Mouse (Mus musculus): ENCODE results near the gene Copg2. TPM values are rescaled to one million over a fixed set of nuclear protein-coding genes. Genes with fewer than 3 reads are reported as not detected.

The Copg2 gene
- polyA plus RNA-seq, 1 experiment from 2014 or later, result 26.8 TPM

- H3K27ac ChIP-seq (ENCODE audit: low read length), result peak overlapping the region; percentile 76
- H3K4me1 ChIP-seq (replicated peaks; ENCODE audit: control insufficient read depth, insufficient read depth, low read length), result no peaks in the 10 kb centered on the region; the same call in none of the 2 replicates
- peaks cover 45% of the 10 kb centered on the region for H3K9me3 ChIP-seq (ENCODE audit: control insufficient read depth, low read length)
- H3K4me2 ChIP-seq (ENCODE audit: low read depth, low read length), result peak overlapping the region; percentile 58
- H3K36me3 ChIP-seq (ENCODE audit: control insufficient read depth, insufficient read depth, low read length), result peaks cover 13% of the 10 kb centered on the region
- no peak for ATAC-seq (ENCODE audit: low read depth)
- peak overlapping the region; percentile 72 for H3K9ac ChIP-seq (ENCODE audit: low read length)
- peak overlapping the region; percentile 57 for H3K4me3 ChIP-seq (ENCODE audit: low read length)
- no peaks in the 10 kb centered on the region for H3K27me3 ChIP-seq (ENCODE audit: control insufficient read depth, insufficient read depth, low read depth, low read length)
- 52% methylated on average over 20 of the region's 20 CpGs for whole genome bisulfite sequencing
Measured at GRCm38 (mm10) chr6:30738464-30739006, 158.1 kb downstream of the Copg2 start.

- peak overlapping the region; percentile 58 for H3K4me2 ChIP-seq (ENCODE audit: low read depth, low read length)
- peaks cover 3% of the 10 kb centered on the region for H3K4me1 ChIP-seq (replicated peaks; ENCODE audit: control insufficient read depth, insufficient read depth, low read length)
- H3K27ac ChIP-seq (ENCODE audit: low read length), result peak overlapping the region; percentile 76
- H3K27me3 ChIP-seq (ENCODE audit: control insufficient read depth, insufficient read depth, low read depth, low read length), result no peaks in the 10 kb centered on the region
- H3K4me3 ChIP-seq (ENCODE audit: low read length), result peak overlapping the region; percentile 57
- peak; percentile 73 for ATAC-seq (ENCODE audit: low read depth)
- peak overlapping the region; percentile 72 for H3K9ac ChIP-seq (ENCODE audit: low read length)
- H3K9me3 ChIP-seq (ENCODE audit: control insufficient read depth, low read length), result peaks cover 45% of the 10 kb centered on the region
- WGBS, result 56% methylated on average over 63 of the region's 66 CpGs
- peaks cover 9% of the 10 kb centered on the region for H3K36me3 ChIP-seq (ENCODE audit: control insufficient read depth, insufficient read depth, low read length)
Measured at GRCm38 (mm10) chr6:30737548-30738463, 158.8 kb downstream of the Copg2 start.

GRCm38 (mm10) chr6:30736864-30737547 lies 159.6 kb downstream of the Copg2 start:
- Histone ChIP-seq H3K4me2 (ENCODE audit: low read depth, low read length) (peak overlapping the region; percentile 58), H3K36me3 (ENCODE audit: control insufficient read depth, insufficient read depth, low read length) (peaks cover 3% of the 10 kb centered on the region; the same call in 1 of the 2 replicates), H3K27ac (ENCODE audit: low read length) (peak overlapping the region; percentile 68), H3K4me1 (replicated peaks; ENCODE audit: control insufficient read depth, insufficient read depth, low read length) (peaks cover 3% of the 10 kb centered on the region), H3K27me3 (ENCODE audit: control insufficient read depth, insufficient read depth, low read depth, low read length) (no peaks in the 10 kb centered on the region), H3K4me3 (ENCODE audit: low read length) (peak overlapping the region; percentile 57), H3K9ac (ENCODE audit: low read length) (peak overlapping the region; percentile 48), H3K9me3 (ENCODE audit: control insufficient read depth, low read length) (peaks cover 45% of the 10 kb centered on the region)
- WGBS, result 51% methylated on average over 29 of the region's 29 CpGs
- ATAC-seq (ENCODE audit: low read depth), result peak; percentile 81

GRCm38 (mm10) chr6:30736372-30736762 lies 160.2 kb downstream of the Copg2 start:
- 53% methylated on average over 13 of the region's 13 CpGs for WGBS
- H3K27me3 ChIP-seq (ENCODE audit: control insufficient read depth, insufficient read depth, low read depth, low read length), result no peaks in the 10 kb centered on the region
- ATAC-seq (ENCODE audit: low read depth), result peak; percentile 42
- no peaks in the 10 kb centered on the region; the same call in 1 of the 2 replicates for H3K36me3 ChIP-seq (ENCODE audit: control insufficient read depth, insufficient read depth, low read length)
- 0 out of 2 replicates have a peak overlapping the region, but pooled peaks have one; percentile 8 for H3K4me3 ChIP-seq (ENCODE audit: low read length)
- peaks cover 3% of the 10 kb centered on the region for H3K4me1 ChIP-seq (replicated peaks; ENCODE audit: control insufficient read depth, insufficient read depth, low read length)
- H3K9ac ChIP-seq (ENCODE audit: low read length), result no peak overlapping the region
- peak overlapping the region; percentile 72 for H3K27ac ChIP-seq (ENCODE audit: low read length)
- peak overlapping the region; percentile 58 for H3K4me2 ChIP-seq (ENCODE audit: low read depth, low read length)
- peaks cover 45% of the 10 kb centered on the region for H3K9me3 ChIP-seq (ENCODE audit: control insufficient read depth, low read length)

GRCm38 (mm10) chr6:30735728-30736371 lies 160.7 kb downstream of the Copg2 start:
- Histone ChIP-seq H3K36me3 (ENCODE audit: control insufficient read depth, insufficient read depth, low read length) (no peaks in the 10 kb centered on the region; the same call in 1 of the 2 replicates), H3K9me3 (ENCODE audit: control insufficient read depth, low read length) (peaks cover 45% of the 10 kb centered on the region), H3K27me3 (ENCODE audit: control insufficient read depth, insufficient read depth, low read depth, low read length) (no peaks in the 10 kb centered on the region), H3K4me3 (ENCODE audit: low read length) (peak overlapping the region; percentile 5), H3K4me2 (ENCODE audit: low read depth, low read length) (peak overlapping the region; percentile 58), H3K4me1 (replicated peaks; ENCODE audit: control insufficient read depth, insufficient read depth, low read length) (peaks cover 3% of the 10 kb centered on the region), H3K9ac (ENCODE audit: low read length) (peak overlapping the region; percentile 62), H3K27ac (ENCODE audit: low read length) (peak overlapping the region; percentile 72)
- WGBS, result 50% methylated on average over 15 of the region's 15 CpGs
- no peak for ATAC-seq (ENCODE audit: low read depth)

GRCm38 (mm10) chr6:30734988-30735727 lies 161.4 kb downstream of the Copg2 start:
- Histone ChIP-seq H3K36me3 (ENCODE audit: control insufficient read depth, insufficient read depth, low read length) (no peaks in the 10 kb centered on the region; the same call in 1 of the 2 replicates), H3K9ac (ENCODE audit: low read length) (peak overlapping the region; percentile 62), H3K9me3 (ENCODE audit: control insufficient read depth, low read length) (peaks cover 41% of the 10 kb centered on the region), H3K4me2 (ENCODE audit: low read depth, low read length) (peak overlapping the region; percentile 58), H3K4me1 (replicated peaks; ENCODE audit: control insufficient read depth, insufficient read depth, low read length) (peaks cover 8% of the 10 kb centered on the region), H3K27me3 (ENCODE audit: control insufficient read depth, insufficient read depth, low read depth, low read length) (no peaks in the 10 kb centered on the region), H3K4me3 (ENCODE audit: low read length) (peak overlapping the region; percentile 5), H3K27ac (ENCODE audit: low read length) (peak overlapping the region; percentile 72)
- 55% methylated on average over 22 of the region's 22 CpGs for WGBS
- ATAC-seq (ENCODE audit: low read depth), result no peak

- Histone ChIP-seq H3K4me3 (ENCODE audit: low read length) (no peak overlapping the region), H3K4me1 (replicated peaks; ENCODE audit: control insufficient read depth, insufficient read depth, low read length) (peaks cover 11% of the 10 kb centered on the region), H3K27ac (ENCODE audit: low read length) (peak overlapping the region; percentile 72), H3K4me2 (ENCODE audit: low read depth, low read length) (0 out of 2 replicates have a peak overlapping the region, but pooled peaks have one; percentile 58), H3K27me3 (ENCODE audit: control insufficient read depth, insufficient read depth, low read depth, low read length) (no peaks in the 10 kb centered on the region), H3K9ac (ENCODE audit: low read length) (no peak overlapping the region), H3K9me3 (ENCODE audit: control insufficient read depth, low read length) (peaks cover 39% of the 10 kb centered on the region), H3K36me3 (ENCODE audit: control insufficient read depth, insufficient read depth, low read length) (no peaks in the 10 kb centered on the region; the same call in 1 of the 2 replicates)
- 30% methylated on average over 6 of the region's 6 CpGs for WGBS
- ATAC-seq (ENCODE audit: low read depth), result peak; percentile 20; the same call in 1 of the 2 replicates
Measured at GRCm38 (mm10) chr6:30734465-30734864, 162.1 kb downstream of the Copg2 start.

- WGBS, result 58% methylated on average over 18 of the region's 18 CpGs
- ATAC-seq (ENCODE audit: low read depth), result no peak
Measured at GRCm38 (mm10) chr6:30732571-30733130, 163.9 kb downstream of the Copg2 start.

More at GRCm38 (mm10) chr6:30732571-30733130, 163.9 kb downstream of the Copg2 start:
- no peak overlapping the region for H3K4me2 ChIP-seq (ENCODE audit: low read depth, low read length)
- H3K36me3 ChIP-seq (ENCODE audit: control insufficient read depth, insufficient read depth, low read length), result no peaks in the 10 kb centered on the region
- no peak overlapping the region for H3K27ac ChIP-seq (ENCODE audit: low read length)
- H3K27me3 ChIP-seq (ENCODE audit: control insufficient read depth, insufficient read depth, low read depth, low read length), result no peaks in the 10 kb centered on the region
- peaks cover 11% of the 10 kb centered on the region for H3K4me1 ChIP-seq (replicated peaks; ENCODE audit: control insufficient read depth, insufficient read depth, low read length)
- no peak overlapping the region for H3K9ac ChIP-seq (ENCODE audit: low read length)
- peaks cover 23% of the 10 kb centered on the region for H3K9me3 ChIP-seq (ENCODE audit: control insufficient read depth, low read length)
- H3K4me3 ChIP-seq (ENCODE audit: low read length), result no peak overlapping the region

Measured in lung, embryonic 16.5 days (tissue).